Mouse (Mus musculus) limb, embryonic 15.5 days (tissue): ENCODE measurements at regions not wholly inside any gene's neighbourhood (a gene's known extent, or its start where the extent isn't known, plus 50 kb on each side); places are given as distances from the start of the nearest gene placed in this dataset.
A peak's percentile ranks its signal among the peaks of the same experiment; 100 is the strongest.

Source experiments
- ATAC-seq: fragments of 200-750 bp; cut with Nextera tagmentation; 2 replicates; pipeline ENCODE4 v1.8.0; 2017; ENCODE audit warnings: low read depth, moderate TSS enrichment; ENCODE audit not compliant: insufficient number of reproducible peaks, low FRiP score, low TSS enrichment
- H3K27ac ChIP-seq: fragments of 300-500 bp; sonication (generic); 2 replicates; pipeline ENCODE4 v1.5.1; 2015; ENCODE audit warnings: moderate library complexity, mild to moderate bottlenecking, inconsistent platforms
- H3K27me3 ChIP-seq: fragments of 300-500 bp; sonication (generic); 2 replicates; pipeline ENCODE4 v1.6.1; 2015; ENCODE audit warnings: inconsistent platforms
- H3K36me3 ChIP-seq: fragments of 300-500 bp; sonication (generic); 2 replicates; pipeline ENCODE4 v1.6.1; 2015; ENCODE audit warnings: inconsistent platforms
- H3K4me1 ChIP-seq: fragments of 300-500 bp; sonication (generic); 2 replicates; pipeline ENCODE4 v1.6.1; 2015; ENCODE audit warnings: inconsistent platforms
- H3K4me2 ChIP-seq: fragments of 300-500 bp; sonication (generic); 2 replicates; pipeline ENCODE4 v1.6.1; 2015; ENCODE audit warnings: mild to moderate bottlenecking, inconsistent platforms
- H3K4me3 ChIP-seq: fragments of 300-500 bp; sonication (generic); 2 replicates; pipeline ENCODE4 v1.5.1; 2015; ENCODE audit warnings: mild to moderate bottlenecking, inconsistent platforms
- H3K9ac ChIP-seq: fragments of 300-500 bp; sonication (generic); 2 replicates; pipeline ENCODE4 v1.6.1; 2015; ENCODE audit warnings: inconsistent platforms
- H3K9me3 ChIP-seq: fragments of 300-500 bp; sonication (generic); 2 replicates; pipeline ENCODE4 v1.6.1; 2016; ENCODE audit warnings: inconsistent platforms
- WGBS: fragments of 180-500 bp; shearing (Covaris S2); methylation state at CpG from one replicate; pipeline ENCODE4 v1.1.7; 2015; 5-methylcytosine and 5-hydroxymethylcytosine counted together

DNA sequence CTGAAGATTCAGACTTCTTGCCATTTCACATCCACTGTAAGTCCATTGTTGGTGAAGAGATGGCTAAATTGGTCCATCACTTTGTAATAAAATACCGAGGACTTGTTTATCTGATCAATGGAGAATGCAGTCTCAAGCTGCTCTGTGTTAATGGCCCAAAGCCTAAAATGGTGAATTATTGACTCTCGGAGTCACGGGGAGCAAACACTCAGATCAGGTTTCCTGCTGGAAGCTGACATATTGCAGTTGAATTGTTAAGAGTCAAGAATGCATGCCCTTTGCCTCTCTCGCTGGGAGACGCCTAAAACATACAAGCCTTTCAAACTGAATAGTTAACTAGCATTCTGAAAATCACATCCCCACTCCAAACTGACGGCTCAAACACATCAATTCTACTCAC, 129.0 kb upstream of the Irx4 start:
- no peak for ATAC-seq
- Histone ChIP-seq H3K4me1 (no peaks in the 10 kb centered on the region), H3K36me3 (no peaks in the 10 kb centered on the region), H3K27ac (no peak overlapping the region), H3K4me3 (no peak overlapping the region), H3K9ac (no peak overlapping the region), H3K27me3 (no peaks in the 10 kb centered on the region), H3K9me3 (no peaks in the 10 kb centered on the region), H3K4me2 (no peak overlapping the region)
- WGBS, result 49% methylated on average over 6 of the region's 6 CpGs

DNA sequence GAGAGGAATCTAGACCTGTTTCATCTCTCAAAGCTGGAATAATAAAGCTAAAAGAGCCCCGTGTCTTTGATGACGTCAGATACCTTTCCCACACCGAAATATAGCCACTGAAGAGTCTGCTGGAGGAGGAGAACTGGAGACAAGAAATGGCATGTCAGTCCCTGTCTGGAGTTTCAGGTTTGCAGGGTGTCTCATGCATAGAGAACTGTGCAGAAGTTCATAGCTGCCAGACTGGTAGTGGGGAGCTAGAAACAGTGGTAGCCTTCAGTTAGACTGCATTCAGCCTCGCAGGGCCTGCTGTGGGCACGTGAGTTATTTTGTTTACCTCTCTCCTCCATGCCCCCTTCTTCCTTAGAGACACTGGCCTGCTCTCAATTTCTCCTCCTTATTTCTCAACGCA, 127.5 kb upstream of the Irx4 start:
- Histone ChIP-seq H3K36me3 (no peaks in the 10 kb centered on the region), H3K27me3 (no peaks in the 10 kb centered on the region), H3K4me2 (no peak overlapping the region), H3K27ac (no peak overlapping the region), H3K9ac (no peak overlapping the region), H3K9me3 (no peaks in the 10 kb centered on the region), H3K4me1 (no peaks in the 10 kb centered on the region), H3K4me3 (no peak overlapping the region)
- WGBS, result 61% methylated on average over 6 of the region's 6 CpGs
- no peak for ATAC-seq

DNA sequence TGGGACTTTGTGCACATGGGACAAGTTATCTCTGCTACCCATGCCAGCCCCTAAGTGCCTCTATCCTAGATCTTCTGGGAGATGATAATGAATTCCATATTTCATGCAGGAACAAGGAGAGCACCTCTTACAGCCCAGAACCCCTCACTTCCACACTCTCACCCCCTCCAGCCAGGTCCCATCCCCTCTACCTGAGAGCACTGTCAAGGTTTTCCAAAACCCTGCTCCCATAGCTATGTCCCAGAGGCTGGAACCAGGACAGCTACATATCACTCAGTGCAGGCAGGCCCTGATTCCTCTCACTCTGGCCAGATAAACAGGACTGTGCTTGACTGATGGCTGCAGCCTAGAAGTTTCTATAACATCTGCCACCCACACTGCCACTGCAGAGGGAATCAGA, 125.3 kb upstream of the Irx4 start:
- Histone ChIP-seq H3K4me1 (no peaks in the 10 kb centered on the region), H3K9ac (no peak overlapping the region), H3K27ac (no peak overlapping the region), H3K9me3 (no peaks in the 10 kb centered on the region), H3K4me2 (no peak overlapping the region), H3K36me3 (no peaks in the 10 kb centered on the region), H3K4me3 (no peak overlapping the region), H3K27me3 (no peaks in the 10 kb centered on the region)
- ATAC-seq, result no peak

GRCm38 (mm10) chr13:73141302-73141701, 119.0 kb upstream of the Irx4 start:
- H3K4me2 ChIP-seq, result no peak overlapping the region
- no peaks in the 10 kb centered on the region for H3K27me3 ChIP-seq
- H3K36me3 ChIP-seq, result no peaks in the 10 kb centered on the region
- no peaks in the 10 kb centered on the region for H3K9me3 ChIP-seq
- no peak overlapping the region for H3K27ac ChIP-seq
- 99% methylated on average over 2 of the region's 2 CpGs for WGBS
- no peak overlapping the region for H3K9ac ChIP-seq
- no peaks in the 10 kb centered on the region for H3K4me1 ChIP-seq
- H3K4me3 ChIP-seq, result no peak overlapping the region
- no peak for ATAC-seq

GRCm38 (mm10) chr13:73158016-73158415, 102.3 kb upstream of the Irx4 start:
- Histone ChIP-seq H3K4me3 (no peak overlapping the region), H3K4me2 (no peak overlapping the region), H3K9ac (no peak overlapping the region), H3K27me3 (0 out of 2 replicates have a peak, but pooled peaks cover 3% of the 10 kb centered on the region), H3K9me3 (no peaks in the 10 kb centered on the region), H3K27ac (no peak overlapping the region), H3K4me1 (peaks cover 10% of the 10 kb centered on the region), H3K36me3 (no peaks in the 10 kb centered on the region)
- WGBS, result 75% methylated on average over 7 of the region's 7 CpGs
- ATAC-seq, result no peak

DNA sequence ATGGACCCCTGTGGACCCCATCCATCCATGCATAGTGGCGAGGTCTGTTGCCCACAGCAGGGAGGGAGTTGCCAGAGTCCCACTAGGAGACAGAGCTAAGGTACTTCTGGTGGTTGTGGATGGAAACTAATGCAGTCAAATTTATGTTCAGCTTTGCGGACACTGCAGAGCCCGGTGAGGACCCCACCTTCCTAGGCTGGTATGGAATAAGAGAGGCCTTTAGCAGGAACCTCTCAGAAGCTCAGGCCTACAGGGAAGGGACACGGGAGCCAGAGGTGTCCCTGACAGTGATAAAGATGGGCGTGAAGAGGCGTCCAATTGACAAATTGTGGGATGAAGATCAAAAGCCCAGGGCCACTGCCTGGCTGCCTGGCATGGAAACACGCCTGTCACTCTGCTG, 100.8 kb upstream of the Irx4 start:
- WGBS, result 28% methylated on average over 7 of the region's 7 CpGs
- H3K4me1 ChIP-seq, result peaks cover 10% of the 10 kb centered on the region
- H3K27me3 ChIP-seq, result no peaks in the 10 kb centered on the region
- ATAC-seq, result no peak
- no peaks in the 10 kb centered on the region for H3K36me3 ChIP-seq
- H3K9ac ChIP-seq, result no peak overlapping the region
- no peak overlapping the region for H3K27ac ChIP-seq
- H3K9me3 ChIP-seq, result no peaks in the 10 kb centered on the region
- H3K4me3 ChIP-seq, result no peak overlapping the region
- H3K4me2 ChIP-seq, result peak overlapping the region; percentile 64; the same call in 1 of the 2 replicates

- no peak overlapping the region for H3K27ac ChIP-seq
- ATAC-seq, result no peak
- H3K4me1 ChIP-seq, result peaks cover 10% of the 10 kb centered on the region
- peak overlapping the region; percentile 64 for H3K4me2 ChIP-seq
- H3K36me3 ChIP-seq, result no peaks in the 10 kb centered on the region
- no peaks in the 10 kb centered on the region for H3K27me3 ChIP-seq
- peak overlapping the region; percentile 38 for H3K4me3 ChIP-seq
- WGBS, result 9% methylated on average over 9 of the region's 9 CpGs
- H3K9ac ChIP-seq, result 0 out of 2 replicates have a peak overlapping the region, but pooled peaks have one; percentile 12
- H3K9me3 ChIP-seq, result no peaks in the 10 kb centered on the region
These were observed 100.4 kb upstream of the Irx4 start for GRCm38 (mm10) chr13:73159865-73160264.

DNA sequence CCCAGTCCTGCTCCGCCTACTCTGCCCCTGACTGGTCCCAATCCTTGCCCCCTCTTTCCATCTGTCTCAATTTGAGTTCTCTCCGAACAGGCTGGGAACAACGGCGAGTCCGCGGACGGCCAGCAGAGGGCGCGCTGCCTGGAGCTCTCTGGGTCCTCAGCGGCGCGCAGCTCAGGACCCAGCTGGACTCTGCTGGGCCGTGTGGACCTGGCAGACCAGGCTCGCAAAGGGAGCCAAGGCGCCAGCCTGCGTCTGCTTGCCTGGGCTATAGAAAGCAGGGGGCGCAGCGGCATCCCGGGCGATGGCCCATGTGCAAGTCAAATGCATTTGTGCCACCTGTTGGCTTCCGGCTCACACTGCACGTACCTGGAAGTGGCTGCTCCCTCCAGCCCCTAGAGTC, 100.0 kb upstream of the Irx4 start:
- H3K27ac ChIP-seq, result no peak overlapping the region
- H3K4me3 ChIP-seq, result peak overlapping the region; percentile 38
- H3K9me3 ChIP-seq, result no peaks in the 10 kb centered on the region
- H3K4me2 ChIP-seq, result peak overlapping the region; percentile 64
- H3K4me1 ChIP-seq, result peaks cover 10% of the 10 kb centered on the region
- H3K36me3 ChIP-seq, result no peaks in the 10 kb centered on the region
- 1% methylated on average over 22 of the region's 22 CpGs for WGBS
- no peaks in the 10 kb centered on the region for H3K27me3 ChIP-seq
- H3K9ac ChIP-seq, result peak overlapping the region; percentile 12; the same call in 1 of the 2 replicates
- peak; percentile 74 for ATAC-seq

- Histone ChIP-seq H3K4me3 (no peak overlapping the region), H3K27ac (no peak overlapping the region), H3K9ac (no peak overlapping the region), H3K4me2 (no peak overlapping the region), H3K9me3 (no peaks in the 10 kb centered on the region), H3K36me3 (no peaks in the 10 kb centered on the region), H3K4me1 (no peaks in the 10 kb centered on the region), H3K27me3 (no peaks in the 10 kb centered on the region)
- no peak for ATAC-seq
- 72% methylated on average over 3 of the region's 3 CpGs for WGBS
These were observed 90.0 kb upstream of the Irx4 start for GRCm38 (mm10) chr13:73170301-73170700.

GRCm38 (mm10) chr13:73207931-73208448, 52.3 kb upstream of the Irx4 start:
- 73% methylated on average over 3 of the region's 3 CpGs for WGBS
- H3K36me3 ChIP-seq, result no peaks in the 10 kb centered on the region
- H3K4me3 ChIP-seq, result no peak overlapping the region
- H3K9ac ChIP-seq, result no peak overlapping the region
- H3K9me3 ChIP-seq, result no peaks in the 10 kb centered on the region
- ATAC-seq, result no peak
- H3K4me2 ChIP-seq, result no peak overlapping the region
- H3K27me3 ChIP-seq, result no peaks in the 10 kb centered on the region
- no peak overlapping the region for H3K27ac ChIP-seq
- no peaks in the 10 kb centered on the region for H3K4me1 ChIP-seq
